Mouse (Mus musculus) A20 (cell line): ENCODE measurements around the gene Cyb5b.
"Not testable (repeated sequence)": the region's sequence is repeated elsewhere in the genome, so short reads cannot be mapped to it uniquely, and the experiment has no call there.

Source experiments
- DNase-seq: peaks from one replicate; pipeline ENCODE4 v3.0.0-alpha.2; 2011; ENCODE audit warnings: low read depth, low spot score

Cyb5b gene

GRCm38 (mm10) chr8:107172969-107173645, 22.7 kb downstream of the Cyb5b start:
- DNase-seq: no peak

- DNase-seq: no peak
These were observed 30.7 kb downstream of the Cyb5b start for GRCm38 (mm10) chr8:107181122-107181521.

GRCm38 (mm10) chr8:107184996-107185395, 34.6 kb downstream of the Cyb5b start:
- DNase-seq: no peak

- DNase-seq: no peak
These were observed 36.4 kb downstream of the Cyb5b start for GRCm38 (mm10) chr8:107186659-107187390.

- no peak for DNase-seq
These were observed 37.2 kb downstream of the Cyb5b start for GRCm38 (mm10) chr8:107187631-107188030.

- no peak for DNase-seq
These were observed 42.2 kb downstream of the Cyb5b start for GRCm38 (mm10) chr8:107192631-107193030.

- no peak for DNase-seq
These were observed 42.9 kb downstream of the Cyb5b start for GRCm38 (mm10) chr8:107193331-107193730.

- no peak for DNase-seq
These were observed 44.5 kb downstream of the Cyb5b start for GRCm38 (mm10) chr8:107194786-107195451.

GRCm38 (mm10) chr8:107197901-107198826, 47.7 kb downstream of the Cyb5b start:
- no peak for DNase-seq

GRCm38 (mm10) chr8:107205164-107205563, 54.7 kb downstream of the Cyb5b start:
- no peak for DNase-seq

GRCm38 (mm10) chr8:107205701-107206561, 55.5 kb downstream of the Cyb5b start:
- DNase-seq: no peak

GRCm38 (mm10) chr8:107206782-107207525, 56.5 kb downstream of the Cyb5b start:
- DNase-seq: no peak

- no peak for DNase-seq
These were observed 58.7 kb downstream of the Cyb5b start for GRCm38 (mm10) chr8:107209185-107209584.

- DNase-seq: no peak
These were observed 61.6 kb downstream of the Cyb5b start for GRCm38 (mm10) chr8:107212006-107212405.

GRCm38 (mm10) chr8:107217230-107217629, 66.8 kb downstream of the Cyb5b start:
- DNase-seq: not testable (repeated sequence)

- DNase-seq: no peak
These were observed 67.7 kb downstream of the Cyb5b start for GRCm38 (mm10) chr8:107218091-107218490.

- DNase-seq: peak; percentile 7
These were observed 68.6 kb downstream of the Cyb5b start for GRCm38 (mm10) chr8:107219078-107219477.

- peak; percentile 6 for DNase-seq
These were observed 71.7 kb downstream of the Cyb5b start for GRCm38 (mm10) chr8:107221924-107222851.

- no peak for DNase-seq
These were observed 75.7 kb downstream of the Cyb5b start for GRCm38 (mm10) chr8:107226183-107226582.
